Mouse (Mus musculus) ES-Bruce4 (cell line): ENCODE results near the gene Tenm3.
A peak's percentile ranks its signal among the peaks of the same experiment; 100 is the strongest.

ENCODE experiments used
- CTCF ChIP-seq: IDR thresholded peaks from one replicate; pipeline ENCODE4 v1.8.1; 2011; ENCODE audit warnings: low read depth, low read length
- EP300 ChIP-seq: IDR thresholded peaks from 2 replicates; pipeline ENCODE4 v1.6.1; 2011; ENCODE audit warnings: low read depth, low read length; ENCODE audit not compliant: insufficient read depth
- POLR2A ChIP-seq: IDR thresholded peaks from one replicate; pipeline ENCODE4 v1.8.1; 2011; ENCODE audit warnings: low read length; ENCODE audit not compliant: insufficient read depth

GRCm38 (mm10) chr8:48206922-48207321 lies 636.8 kb downstream of the Tenm3 start:
- TF ChIP-seq CTCF (peak; percentile 49), EP300 (no peak), POLR2A (no peak)
